Mouse (Mus musculus) olfactory bulb, adult 2 months (tissue): ENCODE measurements around the gene Trappc6a. TPM values are rescaled to one million over a fixed set of nuclear protein-coding genes. Genes with fewer than 3 reads are reported as not detected.
A peak's percentile ranks its signal among the peaks of the same experiment; 100 is the strongest.

Experiments used
- H3K27ac ChIP-seq: fragments of 200-500 bp; 2 replicates; pipeline ENCODE4 v1.5.1; 2012; ENCODE audit warnings: low read depth, low read length; ENCODE audit not compliant: insufficient read depth
- H3K4me1 ChIP-seq: fragments of 200-500 bp; 2 replicates; pipeline ENCODE4 v1.6.1; 2012; ENCODE audit warnings: low read length; ENCODE audit not compliant: control insufficient read depth, insufficient read depth
- H3K4me3 ChIP-seq: fragments of 200-500 bp; 2 replicates; pipeline ENCODE4 v1.5.1; 2012; ENCODE audit warnings: mild to moderate bottlenecking, low read depth, low read length, moderate library complexity; ENCODE audit not compliant: insufficient read depth
- CTCF ChIP-seq: fragments of 200-500 bp; IDR thresholded peaks from 2 replicates; pipeline ENCODE4 v1.5.1; 2012; ENCODE audit warnings: low read depth, mild to moderate bottlenecking, low read length, moderate library complexity; ENCODE audit not compliant: insufficient read depth
- POLR2A ChIP-seq: fragments of 200-500 bp; IDR thresholded peaks from 2 replicates; pipeline ENCODE4 v1.6.1; 2012; ENCODE audit warnings: mild to moderate bottlenecking, low read depth, low read length, moderate library complexity; ENCODE audit not compliant: insufficient read depth
- WGBS: fragments of 180-500 bp; shearing (Covaris S2); methylation state at CpG from one replicate; pipeline ENCODE4 v1.1.7; 2018; 5-methylcytosine and 5-hydroxymethylcytosine counted together
- polyA plus RNA-seq: library from polyadenylated mRNA; stranded (reverse); fragments of >200 nt; gene quantifications from 2 replicates; pipeline ENCODE4 v1.2.4, GENCODE M21; 2012; ENCODE audit warnings: low replicate concordance; ENCODE audit not compliant: missing spikeins, insufficient read depth, insufficient read length

Gene Trappc6a
- polyA plus RNA-seq, 1 experiment = not detected

GRCm38 (mm10) chr7:19562643-19563410, 54.6 kb downstream of the Trappc6a start, which contains the start of gene Ppp1r37:
Gene Ppp1r37, minus strand, starts transcription at chr7:19563076.
- TF ChIP-seq CTCF (no peak), POLR2A (no peak)
- peak within 1 kb of the TSS; percentile 80 for H3K4me3 ChIP-seq
- peak within 1 kb of the TSS; percentile 95 for H3K27ac ChIP-seq
- under 1% methylated on average over 19 of the region's 19 CpGs for WGBS
- H3K4me1 ChIP-seq = peaks cover 31% of the 10 kb centered on the region

GRCm38 (mm10) chr7:19563884-19564283, 55.7 kb downstream of the Trappc6a start:
- TF ChIP-seq CTCF (no peak), POLR2A (no peak)
- Histone ChIP-seq H3K27ac (no peak overlapping the region), H3K4me1 (peaks cover 21% of the 10 kb centered on the region), H3K4me3 (no peak overlapping the region)
- 93% methylated on average over 3 of the region's 3 CpGs for WGBS

- H3K27ac ChIP-seq = no peak overlapping the region
- WGBS = 94% methylated on average over 4 of the region's 4 CpGs
- TF ChIP-seq POLR2A = peak; percentile 14; the same call in 1 of the 2 replicates
- no peak for TF ChIP-seq CTCF
- no peak overlapping the region for H3K4me3 ChIP-seq
- H3K4me1 ChIP-seq = peaks cover 16% of the 10 kb centered on the region
These were observed 56.3 kb downstream of the Trappc6a start for GRCm38 (mm10) chr7:19564455-19564854.

Other genes with a start within 250 kb of the Trappc6a start
- gene Vasp, start 236.6 kb upstream of the Trappc6a start, polyA plus RNA-seq = not detected in 2 replicates
- gene Ppm1n, start 228.3 kb upstream of the Trappc6a start, polyA plus RNA-seq = not detected in 2 replicates
- gene Rtn2, start 225.8 kb upstream of the Trappc6a start, polyA plus RNA-seq = not detected in 2 replicates
- not detected in 2 replicates for gene Fosb, start 198.3 kb upstream of the Trappc6a start, polyA plus RNA-seq
- not detected in 2 replicates for gene Ercc1, start 163.6 kb upstream of the Trappc6a start, polyA plus RNA-seq
- gene Cd3eap, start 148.9 kb upstream of the Trappc6a start, polyA plus RNA-seq = not detected in 2 replicates
- gene Ppp1r13l, start 148.6 kb upstream of the Trappc6a start, polyA plus RNA-seq = not detected in 2 replicates
- not detected in 2 replicates for gene Ercc2, start 126.4 kb upstream of the Trappc6a start, polyA plus RNA-seq
- not detected in 2 replicates for gene Klc3, start 104.3 kb upstream of the Trappc6a start, polyA plus RNA-seq
- gene Ckm, start 103.6 kb upstream of the Trappc6a start, polyA plus RNA-seq = not detected in 2 replicates
- not detected in 2 replicates for gene Mark4, start 49.6 kb upstream of the Trappc6a start, polyA plus RNA-seq
- not detected in 2 replicates for gene Exoc3l2, start 45.1 kb upstream of the Trappc6a start, polyA plus RNA-seq
- not detected in 2 replicates for gene Bloc1s3, start within 50 bp of the Trappc6a start, polyA plus RNA-seq
- gene Nkpd1, start 9.4 kb downstream of the Trappc6a start, polyA plus RNA-seq = not detected in 2 replicates
- not detected in 2 replicates for gene Ppp1r37, start 54.7 kb downstream of the Trappc6a start, polyA plus RNA-seq
- not detected in 2 replicates for gene Zfp296, start 68.9 kb downstream of the Trappc6a start, polyA plus RNA-seq
- gene Gemin7, start 69.2 kb downstream of the Trappc6a start, polyA plus RNA-seq = not detected in 2 replicates
- gene Clasrp, start 96.1 kb downstream of the Trappc6a start, polyA plus RNA-seq = not detected in 2 replicates
- not detected in 2 replicates for gene Relb, start 121.0 kb downstream of the Trappc6a start, polyA plus RNA-seq
- gene Clptm1, start 156.6 kb downstream of the Trappc6a start, polyA plus RNA-seq = not detected in 2 replicates
- gene Apoc2, start 169.5 kb downstream of the Trappc6a start, polyA plus RNA-seq = not detected in 2 replicates
- not detected in 2 replicates for gene Gm44805, start 173.0 kb downstream of the Trappc6a start, polyA plus RNA-seq
- gene Apoc4, start 173.1 kb downstream of the Trappc6a start, polyA plus RNA-seq = not detected in 2 replicates
- gene Apoc1, start 184.3 kb downstream of the Trappc6a start, polyA plus RNA-seq = not detected in 2 replicates
- 1,139 and 1,603 TPM in 2 replicates for gene Apoe, start 190.8 kb downstream of the Trappc6a start, polyA plus RNA-seq
- gene Tomm40, start 207.0 kb downstream of the Trappc6a start, polyA plus RNA-seq = not detected in 2 replicates
- gene Nectin2, start 242.1 kb downstream of the Trappc6a start, polyA plus RNA-seq = not detected in 2 replicates